14 mouse cellular contexts compared by ENCODE assay signal in genomic region chr5:36950871-36951270, GRCm38 (mm10). TPM values are rescaled to one million over a fixed set of nuclear protein-coding genes. Genes with fewer than 3 reads are reported as not detected.
DNase-seq lines count a peak whose midpoint lies in the region; ATAC-seq lines count a peak whose summit lies in the region.
"Had no signal": no experiment of that assay in that cellular context is flagged by ENCODE, and none has a peak within 500 bp of the region (broad histone marks: within the 10 kb centered on the region; RNA-seq: fewer than 3 reads in every experiment).

No protein-coding gene starts in this region.

- peak; percentile 22 to 30 for DNase-seq in adrenal gland, postnatal 36 days
- DNase-seq in adrenal gland, adult 2 months: no peak
- no peak for DNase-seq in limb, embryonic 10.5 days (ENCODE audit: low spot score)
- DNase-seq in B cell, adult 2 months: peak; percentile 36 to 41
- DNase-seq in frontal cortex, postnatal 10 days (ENCODE audit: low spot score in 2 of 2): no peak
- DNase-seq: cerebellum, adult 18-20 months had no signal

- H3K9me3 ChIP-seq in limb, embryonic 15.5 days: no peaks in the 10 kb centered on the region
- H3K9me3 ChIP-seq in limb, embryonic 10.5 days (replicated peaks): no peaks in the 10 kb centered on the region
- H3K9me3 ChIP-seq: embryonic facial prominence, embryonic 15.5 days; heart, embryonic 12.5 days; limb, embryonic 13.5 days; midbrain, embryonic 10.5 days; neural tube, embryonic 13.5 days had no signal

- peak overlapping the region; percentile 7; the same call in 1 of the 2 replicates for H3K9ac ChIP-seq in limb, embryonic 15.5 days
- H3K9ac ChIP-seq: embryonic facial prominence, embryonic 15.5 days; heart, embryonic 12.5 days; limb, embryonic 13.5 days; neural tube, embryonic 13.5 days had no signal

- peaks cover 4% of the 10 kb centered on the region; the same call in 1 of the 2 replicates for H3K27me3 ChIP-seq in limb, embryonic 15.5 days
- H3K27me3 ChIP-seq in limb, embryonic 10.5 days (ENCODE audit: low read depth, poor library complexity, severe bottlenecking): no peaks in the 10 kb centered on the region
- H3K27me3 ChIP-seq: embryonic facial prominence, embryonic 15.5 days had no signal

- 50% methylated on average over 2 of the region's 2 CpGs for WGBS in limb, embryonic 15.5 days
- 62% methylated on average over 2 of the region's 2 CpGs for WGBS in limb, embryonic 10.5 days

- no peaks in the 10 kb centered on the region for H3K36me3 ChIP-seq in limb, embryonic 15.5 days
- no peaks in the 10 kb centered on the region for H3K36me3 ChIP-seq in limb, embryonic 10.5 days
- H3K36me3 ChIP-seq: embryonic facial prominence, embryonic 15.5 days; heart, embryonic 12.5 days; limb, embryonic 13.5 days; midbrain, embryonic 10.5 days had no signal

- no peak for ATAC-seq in limb, embryonic 15.5 days (ENCODE audit: insufficient number of reproducible peaks, low FRiP score, low TSS enrichment, low read depth)
- ATAC-seq in megakaryocyte-erythroid progenitor cell, adult 5-6 weeks (replicated peaks; ENCODE audit: low FRiP score, low TSS enrichment, poor library complexity, severe bottlenecking): 0 out of 2 replicates have a peak, but pooled peaks have one; percentile 40
- no peak for ATAC-seq in frontal cortex, adult (ENCODE audit: low TSS enrichment)

- H3K4me3 ChIP-seq in limb, embryonic 15.5 days: no peak overlapping the region
- no peak overlapping the region for H3K4me3 ChIP-seq in limb, embryonic 10.5 days
- H3K4me3 ChIP-seq: embryonic facial prominence, embryonic 15.5 days; heart, embryonic 12.5 days; limb, embryonic 13.5 days; midbrain, embryonic 10.5 days; neural tube, embryonic 13.5 days had no signal

- H3K27ac ChIP-seq in limb, embryonic 15.5 days: no peak overlapping the region
- no peak overlapping the region for H3K27ac ChIP-seq in limb, embryonic 10.5 days
- H3K27ac ChIP-seq: embryonic facial prominence, embryonic 15.5 days; limb, embryonic 13.5 days; midbrain, embryonic 10.5 days; neural tube, embryonic 13.5 days had no signal

- no peak overlapping the region for H3K4me2 ChIP-seq in limb, embryonic 15.5 days
- H3K4me2 ChIP-seq: embryonic facial prominence, embryonic 15.5 days; heart, embryonic 12.5 days; limb, embryonic 13.5 days; neural tube, embryonic 13.5 days had no signal

- no peaks in the 10 kb centered on the region for H3K4me1 ChIP-seq in limb, embryonic 15.5 days
- no peaks in the 10 kb centered on the region for H3K4me1 ChIP-seq in limb, embryonic 10.5 days
- H3K4me1 ChIP-seq: embryonic facial prominence, embryonic 15.5 days; heart, embryonic 12.5 days; limb, embryonic 13.5 days had no signal

RNA-seq across cellular contexts. Expression of gene Wfs1, which starts 38.1 kb away (rescaled TPM):
- 10 to 100 TPM; 29.2 to 74.8 TPM for total RNA-seq in adrenal gland, postnatal 36 days (2021)
- total RNA-seq in adrenal gland, adult 2 months (2021): 100 to 1,000 TPM in 1 of 2 experiments, 10 to 100 TPM in 1; 32.6 to 122 TPM
- 39.2 and 91.2 TPM in 2 replicates for polyA plus RNA-seq in adrenal gland, adult 2 months (2012; rRNA removed)
- polyA plus RNA-seq in limb, embryonic 15.5 days (2015; fragmentation: Nextera tagmentation; extraction: Ambion mirVana): 11.6 and 13.3 TPM in 2 replicates
- 6.1 and 6.7 TPM in 2 replicates for polyA plus RNA-seq in limb, embryonic 10.5 days (2016; fragmentation: Nextera tagmentation; extraction: Ambion mirVana)
- 0.59 TPM in 1 of 2 replicates, not detected in the other for total RNA-seq in megakaryocyte-erythroid progenitor cell, adult 5-6 weeks (2014; fragmentation: Nextera tagmentation)
- not detected in 2 replicates for total RNA-seq in megakaryocyte-erythroid progenitor cell, adult 5-6 weeks (2017)

Comparison
In these comparisons a context has a peak if more than half of its experiments do, and no peak if none do; other contexts are left out.
1. DNase-seq: peak in adrenal gland, postnatal 36 days (2 of 2) and B cell, adult 2 months (2 of 2); none in adrenal gland, adult 2 months (single experiment), limb, embryonic 10.5 days (single experiment) and frontal cortex, postnatal 10 days (0 of 2).
2. RNA of gene Wfs1, which starts 38.1 kb away (total RNA-seq): 32.6 to 122 TPM in adrenal gland, adult 2 months and 29.2 to 74.8 TPM in adrenal gland, postnatal 36 days; 0.59 TPM in megakaryocyte-erythroid progenitor cell, adult 5-6 weeks; every median in the first group is over 10 times any median in the second.